Mouse (Mus musculus): Measurements from ENCODE around the gene Gpr45.

Gpr45 gene

DNA sequence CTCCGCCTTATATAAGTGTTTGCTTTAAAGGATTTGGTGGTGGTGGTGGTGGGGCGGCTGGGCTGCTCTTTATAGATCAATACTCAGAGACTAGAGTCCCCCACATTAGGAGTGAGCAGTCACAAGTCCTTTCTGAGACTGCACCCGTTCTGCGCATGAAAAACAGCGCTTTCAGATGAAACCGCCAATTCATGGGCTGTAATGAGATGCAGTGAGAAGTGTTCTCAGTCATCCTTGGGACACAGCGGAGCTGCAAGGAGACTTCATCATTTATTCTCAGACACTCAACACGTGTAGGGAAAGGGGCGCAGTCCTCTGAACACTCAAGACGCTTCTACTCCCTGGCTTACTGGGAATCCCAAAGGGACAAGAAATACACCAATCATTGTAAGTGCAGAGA lies 95.1 kb downstream of the Gpr45 start:
- DNase-seq, result no peak

DNA sequence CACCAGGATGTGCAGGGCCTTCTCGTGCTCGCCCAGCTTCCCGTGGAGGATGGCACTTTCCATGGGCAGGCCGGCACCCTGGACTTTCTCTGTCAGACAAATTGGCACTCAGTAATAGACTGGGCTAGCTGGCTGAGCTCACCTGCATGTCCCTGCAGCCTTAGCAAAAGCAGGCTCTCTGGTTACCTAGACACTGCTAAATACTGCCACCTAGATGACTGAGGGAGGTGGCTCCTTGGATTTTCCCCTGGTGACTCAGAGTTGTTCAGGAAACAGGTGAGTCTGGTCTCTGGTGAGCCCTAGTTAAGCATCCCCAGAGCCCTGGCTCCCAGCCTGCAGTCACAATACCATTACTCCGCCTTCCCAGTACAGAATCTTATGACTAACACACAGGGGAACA lies 99.2 kb downstream of the Gpr45 start:
- no peak for DNase-seq

DNA sequence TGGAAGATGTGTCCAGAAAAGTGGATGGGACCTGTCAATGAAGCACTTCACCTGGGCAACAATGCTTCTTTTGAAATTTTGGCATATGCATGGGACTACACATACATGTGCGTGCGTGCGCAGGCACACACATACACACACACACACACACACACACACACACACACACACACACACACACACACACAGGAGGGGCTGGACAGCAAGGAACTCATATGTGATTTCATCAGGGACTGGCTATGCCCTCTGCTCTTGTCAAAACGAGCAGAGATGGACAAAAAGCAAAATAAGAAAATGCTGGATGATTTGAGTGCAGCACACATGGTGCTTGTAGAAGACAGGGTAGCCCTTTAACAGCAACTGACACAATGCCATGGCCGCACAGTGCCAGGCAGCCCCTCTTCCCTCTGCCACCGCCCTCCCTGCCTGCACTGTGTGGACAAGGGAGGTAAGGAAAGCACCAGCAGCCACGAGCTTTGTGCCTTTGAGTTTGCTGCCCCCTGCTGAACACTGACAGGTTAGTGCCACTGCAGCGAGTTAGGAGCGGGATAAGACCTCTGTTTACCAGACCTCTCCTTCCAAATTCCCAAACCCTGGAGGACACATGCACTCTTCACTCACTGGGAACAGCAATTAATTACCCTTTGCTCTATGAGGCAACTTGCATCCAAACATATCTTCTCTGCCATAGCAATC lies 113.1 kb downstream of the Gpr45 start:
- DNase-seq, result peak; percentile 84

DNA sequence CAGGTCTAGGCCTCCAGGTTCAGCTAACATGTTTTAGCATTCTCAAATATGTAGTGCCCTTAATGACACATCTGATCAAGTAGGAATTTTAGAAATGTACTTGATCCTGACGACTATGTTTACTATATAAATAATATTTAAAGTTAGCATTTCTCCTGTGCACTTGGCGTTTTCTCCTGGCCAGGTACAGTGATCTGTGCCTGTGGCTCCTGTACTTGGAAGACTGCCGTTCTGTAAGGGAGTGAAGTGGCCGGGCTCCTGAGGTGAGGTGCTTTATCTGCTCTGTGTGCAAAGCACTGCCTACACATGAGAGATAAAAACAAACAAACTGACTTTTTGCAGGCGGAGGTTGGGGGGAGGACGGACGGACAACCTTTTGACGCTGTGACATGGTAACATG lies 113.9 kb downstream of the Gpr45 start:
- no peak for DNase-seq

DNA sequence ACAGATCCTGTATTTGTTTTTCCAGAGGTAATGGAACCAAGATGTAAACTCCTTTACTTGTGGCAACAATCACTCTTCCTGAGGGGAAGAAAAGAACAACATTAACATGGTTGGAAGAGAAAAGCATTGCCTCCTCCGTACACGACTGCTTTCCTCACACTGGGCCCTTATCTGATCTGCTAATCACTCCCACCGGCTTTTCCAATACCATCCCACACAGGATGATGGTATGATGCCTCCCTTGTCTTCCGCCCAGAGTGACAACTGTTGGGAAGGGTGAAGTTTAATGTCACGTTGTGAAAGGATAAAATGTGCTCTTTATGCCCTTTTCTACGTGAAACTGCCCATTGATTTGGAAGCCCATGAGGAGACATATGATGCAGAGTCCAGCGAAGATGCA lies 114.9 kb downstream of the Gpr45 start:
- DNase-seq, result no peak

DNA sequence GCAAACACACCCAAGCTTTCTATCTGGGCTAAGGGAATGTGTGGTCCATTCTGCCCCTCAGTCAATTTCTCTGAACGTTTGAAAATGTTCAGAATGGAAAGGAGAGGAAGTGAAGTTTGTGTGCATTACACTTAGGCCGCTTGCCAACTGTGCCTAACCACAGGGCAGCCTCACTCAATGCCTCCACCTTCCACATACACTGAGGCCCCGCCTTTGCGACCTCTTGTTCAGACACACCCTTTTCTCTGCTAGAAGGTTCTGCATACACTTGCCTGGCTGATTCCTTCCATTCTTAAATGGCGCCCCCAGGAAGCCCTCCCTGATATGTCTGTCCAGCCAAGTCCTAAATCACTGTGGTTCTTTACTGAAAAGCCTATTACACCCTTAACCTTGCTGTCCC lies 118.1 kb downstream of the Gpr45 start:
- peak; percentile 29 for DNase-seq

DNA sequence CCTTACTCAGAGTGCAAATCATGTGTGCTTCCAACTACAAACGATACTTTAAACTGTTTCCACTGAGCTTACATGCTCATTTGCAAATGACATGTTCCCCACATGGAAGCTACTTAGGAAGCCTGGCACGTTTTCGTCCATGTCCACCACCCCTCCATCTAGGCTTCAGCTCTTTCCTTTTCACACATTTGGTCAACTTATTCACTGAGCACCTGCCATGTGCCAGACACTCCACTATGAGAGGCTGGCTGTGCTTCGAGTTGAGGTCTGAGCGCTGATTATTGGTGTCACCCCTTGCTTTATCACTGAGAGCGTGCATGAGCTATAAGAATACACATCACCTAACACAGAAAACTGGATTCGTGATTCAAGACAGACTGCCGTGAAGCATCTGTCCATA lies 119.4 kb downstream of the Gpr45 start:
- DNase-seq, result no peak

DNA sequence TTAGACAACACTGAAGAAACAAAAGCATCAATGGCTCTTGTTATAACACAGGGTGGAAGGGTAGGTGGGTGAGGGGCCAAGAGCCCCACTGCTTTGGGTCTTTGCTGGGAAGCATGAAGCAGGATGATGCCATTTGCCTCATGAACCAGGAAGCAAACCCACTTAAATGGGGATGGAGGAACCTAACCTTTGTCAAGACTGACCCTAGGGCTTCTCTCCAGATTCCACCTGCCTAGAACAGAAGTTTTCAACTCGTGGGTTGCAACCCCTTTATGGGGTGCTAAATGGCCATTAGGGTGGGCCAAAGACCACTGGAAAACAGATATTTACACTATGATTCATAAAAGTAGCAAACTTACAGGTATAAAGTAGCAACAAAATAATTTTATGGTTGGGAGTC lies 119.9 kb downstream of the Gpr45 start:
- no peak for DNase-seq

DNA sequence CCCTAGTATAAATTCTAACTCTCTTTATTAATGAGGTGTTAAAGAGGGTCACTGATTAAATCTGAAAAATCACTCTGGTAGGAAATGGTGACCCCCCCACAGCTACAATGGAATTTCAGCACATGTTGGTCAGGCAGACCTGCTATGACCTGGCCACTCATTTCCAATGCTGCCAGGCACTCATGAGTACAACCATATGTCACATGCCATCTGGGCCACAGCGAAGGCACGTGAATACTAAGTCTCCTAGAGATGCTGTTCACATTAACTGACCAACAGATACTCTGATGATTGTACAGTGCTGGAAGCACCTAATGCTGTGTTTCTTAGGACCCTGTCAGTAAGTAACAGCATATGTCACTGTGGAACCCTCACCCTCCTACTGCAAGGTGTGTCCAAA lies 122.1 kb downstream of the Gpr45 start:
- DNase-seq, result no peak

DNA sequence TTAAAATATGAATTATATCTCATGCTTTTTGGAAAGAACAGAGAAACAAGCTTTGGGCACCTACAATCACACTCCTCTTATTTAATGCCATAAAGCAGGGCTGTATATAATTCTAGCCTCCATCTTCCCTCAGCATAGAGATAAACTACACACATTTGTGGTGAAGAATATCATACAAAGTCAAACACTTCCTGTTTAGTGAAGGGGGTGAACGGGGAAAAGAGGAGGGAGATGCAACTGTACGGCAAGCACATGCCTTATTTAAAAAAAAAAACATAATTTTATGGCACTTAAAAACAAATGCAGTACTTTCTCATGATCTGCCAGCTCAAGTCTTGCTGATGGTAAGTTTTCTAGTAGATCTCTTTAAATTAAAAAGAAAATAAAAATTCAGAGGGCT lies 125.5 kb downstream of the Gpr45 start:
- no peak for DNase-seq

DNA sequence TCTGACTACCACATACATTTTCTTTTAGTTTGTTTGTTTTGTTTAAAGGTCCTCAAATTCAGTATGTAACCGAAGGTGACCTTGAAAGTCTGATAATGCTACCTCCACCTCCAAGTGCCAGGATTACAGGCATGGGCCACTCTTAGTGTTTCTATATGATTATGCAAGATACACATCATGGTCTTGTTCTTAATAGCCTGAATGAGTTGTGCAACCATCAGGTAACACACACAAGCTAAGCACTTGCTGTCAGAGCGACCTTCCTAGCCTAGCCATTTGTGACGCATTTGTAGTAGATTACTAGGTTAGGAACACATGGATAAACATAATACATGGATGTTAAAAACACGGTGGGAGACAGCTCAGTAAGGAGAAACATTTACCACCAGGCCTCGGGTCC lies 130.3 kb downstream of the Gpr45 start:
- DNase-seq, result no peak

All from lung, postnatal 10 days (tissue).